Mouse (Mus musculus): Measurements from ENCODE around the gene Frmd4a. TPM values are rescaled to one million over a fixed set of nuclear protein-coding genes. Genes with fewer than 3 reads are reported as not detected.
A peak's percentile ranks its signal among the peaks of the same experiment; 100 is the strongest.

Frmd4a gene
- total RNA-seq, 2 experiments from 2014 or later: 55.4 to 60.9 TPM

DNA sequence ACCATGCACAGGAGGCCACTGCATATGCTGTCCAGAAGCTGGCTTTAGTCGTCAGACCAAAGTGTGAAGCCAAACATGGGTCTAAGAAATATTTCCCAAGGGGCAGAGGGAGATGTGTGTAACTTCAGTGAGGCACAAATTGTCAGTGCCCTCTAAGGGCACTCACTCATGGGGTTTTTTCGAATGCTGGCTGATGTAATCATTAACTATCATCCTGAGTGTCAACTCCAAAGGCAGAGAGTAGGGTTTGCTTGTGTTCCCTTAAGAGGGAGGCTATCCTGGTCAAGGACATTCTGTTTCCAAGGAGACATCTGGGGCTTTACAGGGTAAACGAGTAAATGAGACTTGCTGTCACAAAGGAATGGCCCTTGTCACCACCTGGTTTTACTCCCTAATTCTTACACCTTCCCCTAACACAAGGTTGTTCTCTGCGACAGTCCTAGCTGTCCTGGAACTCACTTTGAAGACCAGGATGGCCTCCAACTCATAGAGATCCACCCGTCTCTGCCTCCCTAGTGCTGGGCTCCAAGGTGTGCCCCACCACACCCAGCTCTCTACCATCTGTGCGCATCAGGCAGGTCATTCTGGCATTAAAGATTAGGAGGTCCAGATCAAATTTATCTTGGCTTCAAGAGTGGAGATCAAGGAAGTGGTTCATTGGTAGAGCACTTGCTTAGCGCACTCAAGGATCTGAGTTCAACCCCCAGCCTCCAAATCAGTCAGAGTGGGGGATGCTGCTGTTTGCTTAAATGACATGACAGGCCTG is 555.2 kb downstream of the Frmd4a start:
- no peak for DNase-seq (ENCODE audit: low spot score in 2 of 2)

DNA sequence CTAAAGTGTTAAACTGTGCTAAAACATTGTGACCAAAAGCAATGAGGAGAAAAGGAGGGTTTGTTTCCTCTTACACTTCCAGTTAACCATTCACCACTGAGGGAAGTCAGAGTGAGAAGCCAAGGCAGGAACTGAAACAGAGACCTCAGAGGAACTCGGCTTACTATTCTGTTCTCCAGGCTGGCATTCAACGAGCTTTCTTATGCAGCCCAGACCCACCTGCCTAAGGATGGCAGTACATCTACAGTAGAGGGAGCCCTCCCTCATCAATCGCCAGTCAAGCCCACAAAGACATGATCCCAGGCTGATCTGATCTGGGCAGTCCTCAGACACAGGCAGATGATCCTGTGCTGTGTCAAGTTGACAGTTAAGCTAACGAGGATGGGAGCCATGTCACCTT is 555.9 kb downstream of the Frmd4a start:
- DNase-seq (ENCODE audit: low spot score in 2 of 2): no peak

- no peak for DNase-seq (ENCODE audit: low spot score in 2 of 2)
Measured at GRCm38 (mm10) chr2:4574251-4574650, 556.7 kb downstream of the Frmd4a start.

DNA sequence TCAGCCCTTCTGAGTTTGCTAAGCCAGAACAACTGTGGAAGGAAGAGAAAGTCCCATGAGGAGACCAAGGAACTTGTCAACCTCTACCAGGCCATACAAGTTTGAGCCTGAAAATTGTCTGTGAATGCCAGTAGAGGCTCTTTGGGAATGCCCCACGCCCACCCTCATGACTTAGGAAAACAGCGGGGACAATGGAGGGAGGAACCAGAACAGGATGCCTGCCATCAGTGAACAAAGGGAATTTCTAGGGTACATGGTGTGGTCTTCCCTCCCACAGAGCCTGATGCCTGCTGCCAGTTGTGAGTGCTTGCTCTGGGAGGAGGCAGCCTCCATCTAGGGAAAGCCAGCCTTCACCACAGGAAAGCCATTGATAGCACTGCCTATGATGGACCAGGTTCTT is 557.6 kb downstream of the Frmd4a start:
- no peak for DNase-seq (ENCODE audit: low spot score in 2 of 2)

DNA sequence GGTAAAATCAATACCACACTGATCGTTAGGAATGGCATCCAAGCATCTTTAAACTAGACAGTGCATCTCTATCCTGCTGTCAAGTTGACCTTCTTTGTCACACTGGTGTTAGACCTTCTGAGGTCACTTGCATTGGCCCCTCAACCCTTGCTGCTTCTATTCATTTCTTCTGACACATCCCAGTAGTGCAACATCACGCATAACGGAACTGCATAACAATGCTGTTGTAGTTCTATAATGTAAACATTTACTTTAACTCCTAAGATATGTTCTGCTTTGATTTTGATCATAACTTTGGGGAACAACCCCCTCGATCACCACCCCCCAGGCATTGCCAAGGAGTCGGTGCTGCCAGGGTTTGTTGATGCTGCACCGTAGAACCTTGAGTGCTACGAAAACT is 558.5 kb downstream of the Frmd4a start:
- no peak for DNase-seq (ENCODE audit: low spot score in 2 of 2)

- no peak for DNase-seq (ENCODE audit: low spot score in 2 of 2)
Measured at GRCm38 (mm10) chr2:4578291-4578690, 560.8 kb downstream of the Frmd4a start.

- no peak for DNase-seq (ENCODE audit: low spot score in 2 of 2)
Measured at GRCm38 (mm10) chr2:4579357-4580068, 562.0 kb downstream of the Frmd4a start.

- DNase-seq (ENCODE audit: low spot score in 2 of 2): no peak
Measured at GRCm38 (mm10) chr2:4580666-4581065, 563.1 kb downstream of the Frmd4a start.

DNA sequence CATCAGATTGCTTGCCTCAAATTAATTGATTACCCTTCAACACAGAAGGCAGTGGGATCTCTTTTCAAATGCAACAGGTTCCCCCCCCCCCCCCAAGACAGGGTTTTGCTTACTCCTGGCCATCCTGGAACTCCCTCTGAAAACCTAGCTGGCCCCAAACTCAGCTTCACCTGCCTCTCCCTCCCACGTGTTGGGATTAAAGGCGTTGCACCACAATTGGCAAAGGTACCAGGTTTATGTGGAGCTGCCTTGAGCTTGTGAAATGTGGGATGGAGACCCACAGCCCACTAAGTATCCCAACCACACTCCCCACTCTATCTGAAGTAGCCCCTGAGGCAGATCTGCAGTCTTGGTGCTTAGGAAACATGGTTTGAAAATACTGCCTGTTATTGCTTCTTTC is 565.4 kb downstream of the Frmd4a start:
- DNase-seq (ENCODE audit: low spot score in 2 of 2): no peak

- no peak for DNase-seq (ENCODE audit: low spot score in 2 of 2)
Measured at GRCm38 (mm10) chr2:4584252-4584651, 566.7 kb downstream of the Frmd4a start.

GRCm38 (mm10) chr2:4586245-4586644 is 568.7 kb downstream of the Frmd4a start:
- no peak for DNase-seq (ENCODE audit: low spot score in 2 of 2)

DNA sequence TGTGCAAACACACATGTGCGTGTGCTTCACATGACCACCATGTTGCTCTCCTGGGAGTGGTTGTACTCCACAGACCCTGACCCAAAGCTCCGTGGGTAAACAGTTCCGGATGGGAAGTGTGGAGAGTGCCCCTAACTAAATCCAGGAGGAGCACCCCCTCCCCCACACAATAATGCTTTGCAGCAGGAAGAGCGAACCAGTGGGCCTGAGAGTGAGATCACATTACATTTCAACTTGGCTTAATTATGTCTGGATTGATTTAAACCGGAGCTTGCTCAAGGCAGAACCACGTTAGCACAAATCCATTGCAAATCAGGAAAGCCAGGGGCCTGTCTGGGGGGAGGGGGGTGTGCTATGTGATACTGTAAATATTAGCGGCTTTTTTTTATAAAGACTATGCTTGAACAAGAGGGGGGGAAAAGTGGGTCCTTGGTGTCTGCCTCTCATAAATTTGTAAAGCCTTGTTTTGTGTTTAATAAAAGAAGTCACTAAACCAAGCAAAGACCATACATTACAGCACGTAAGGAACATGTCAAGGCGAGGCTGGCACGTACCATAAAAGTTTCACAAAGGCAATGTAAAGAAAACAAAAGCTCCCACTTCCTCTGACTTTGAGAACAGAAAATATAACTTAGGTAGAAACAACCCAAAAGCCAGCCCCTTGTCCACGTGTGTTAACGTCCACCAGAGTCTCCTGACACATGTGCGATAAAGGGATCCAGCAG is 570.3 kb downstream of the Frmd4a start:
- DNase-seq (ENCODE audit: low spot score in 2 of 2): no peak

- no peak for DNase-seq (ENCODE audit: low spot score in 2 of 2)
Measured at GRCm38 (mm10) chr2:4591647-4592046, 574.1 kb downstream of the Frmd4a start.

DNA sequence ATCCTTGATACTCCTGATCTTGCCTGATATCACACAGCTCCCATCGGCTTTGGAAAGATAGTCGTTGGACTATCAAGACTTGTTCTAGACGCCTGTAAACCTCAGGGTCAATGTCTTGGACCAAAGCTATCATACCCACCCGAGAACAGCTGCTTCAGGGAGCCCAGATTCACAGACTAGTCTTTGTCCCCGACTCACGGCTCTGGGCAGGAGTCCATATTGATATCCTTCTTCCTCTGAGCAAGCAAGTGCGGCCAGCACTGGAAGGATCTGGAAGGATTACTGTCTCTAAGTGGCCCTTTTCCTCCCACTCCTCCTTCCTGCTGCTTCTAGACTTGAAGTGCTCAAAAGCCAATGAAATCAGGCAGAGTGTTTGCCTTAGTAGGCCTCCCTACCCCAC is 575.1 kb downstream of the Frmd4a start:
- DNase-seq (ENCODE audit: low spot score in 2 of 2): no peak

GRCm38 (mm10) chr2:4593433-4593832 is 575.9 kb downstream of the Frmd4a start:
- DNase-seq (ENCODE audit: low spot score in 2 of 2): no peak

GRCm38 (mm10) chr2:4593878-4594387 is 576.4 kb downstream of the Frmd4a start:
- no peak for DNase-seq (ENCODE audit: low spot score in 2 of 2)

DNA sequence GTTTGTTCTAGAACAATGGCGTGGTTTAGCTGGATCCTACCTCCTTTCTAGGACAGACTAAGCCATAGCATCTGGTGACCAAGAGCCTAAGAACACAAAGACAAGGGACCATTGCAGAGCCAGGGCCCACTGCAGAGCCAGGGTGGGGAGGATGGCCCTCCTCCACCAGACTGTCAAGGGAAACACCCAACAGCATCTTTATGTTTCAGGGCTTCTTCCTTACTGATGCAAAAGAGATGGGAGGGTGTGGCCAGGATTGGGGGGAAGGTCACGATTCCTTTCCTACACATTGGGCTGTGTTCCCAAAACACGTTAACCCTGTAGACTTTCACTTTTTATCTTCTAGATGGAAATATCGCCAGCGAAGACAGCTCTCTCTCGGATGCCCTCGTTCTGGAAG is 579.5 kb downstream of the Frmd4a start:
- no peak for DNase-seq (ENCODE audit: low spot score in 2 of 2)

- DNase-seq (ENCODE audit: low spot score in 2 of 2): peak; percentile 67 to 87
Measured at GRCm38 (mm10) chr2:4601034-4601890, 583.7 kb downstream of the Frmd4a start.

- no peak for DNase-seq (ENCODE audit: low spot score in 2 of 2)
Measured at GRCm38 (mm10) chr2:4603361-4603945, 585.9 kb downstream of the Frmd4a start.

GRCm38 (mm10) chr2:4606559-4606958 is 589.0 kb downstream of the Frmd4a start:
- no peak for DNase-seq (ENCODE audit: low spot score in 2 of 2)

DNA sequence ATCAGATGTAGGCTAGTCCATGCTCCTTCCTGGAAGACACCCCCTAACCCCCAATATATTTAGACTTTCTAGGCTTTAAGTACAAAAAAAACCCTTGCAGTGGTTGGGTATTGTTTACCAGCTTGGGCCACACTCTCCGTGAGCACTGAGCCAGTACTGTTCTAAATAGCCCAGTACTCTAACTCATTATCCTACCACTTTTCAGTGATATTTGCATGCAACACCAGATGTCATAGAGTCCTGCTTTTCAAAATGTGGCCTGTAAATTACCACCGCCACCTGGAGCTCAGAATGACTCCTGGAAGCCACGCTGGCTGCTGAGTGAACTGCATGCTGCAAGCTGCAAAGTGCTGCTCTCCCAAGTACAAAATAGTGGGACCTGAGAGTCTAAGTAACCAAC is 590.7 kb downstream of the Frmd4a start:
- no peak for DNase-seq (ENCODE audit: low spot score in 2 of 2)

All from layer of hippocampus, adult 18-20 months (tissue).